Mouse (Mus musculus) liver, adult 2 months (tissue): ENCODE results near the gene Hspb8.

ENCODE experiments used
- CTCF ChIP-seq: fragments of 200-500 bp; IDR thresholded peaks from 2 replicates; pipeline ENCODE4 v1.5.1; 2011; ENCODE audit warnings: low read depth, low read length, control low read depth
- POLR2A ChIP-seq: fragments of 200-500 bp; IDR thresholded peaks from 2 replicates; pipeline ENCODE4 v1.6.1; 2011; ENCODE audit warnings: low read length, control low read depth; ENCODE audit not compliant: insufficient read depth; ENCODE audit errors: extremely low read depth

DNA sequence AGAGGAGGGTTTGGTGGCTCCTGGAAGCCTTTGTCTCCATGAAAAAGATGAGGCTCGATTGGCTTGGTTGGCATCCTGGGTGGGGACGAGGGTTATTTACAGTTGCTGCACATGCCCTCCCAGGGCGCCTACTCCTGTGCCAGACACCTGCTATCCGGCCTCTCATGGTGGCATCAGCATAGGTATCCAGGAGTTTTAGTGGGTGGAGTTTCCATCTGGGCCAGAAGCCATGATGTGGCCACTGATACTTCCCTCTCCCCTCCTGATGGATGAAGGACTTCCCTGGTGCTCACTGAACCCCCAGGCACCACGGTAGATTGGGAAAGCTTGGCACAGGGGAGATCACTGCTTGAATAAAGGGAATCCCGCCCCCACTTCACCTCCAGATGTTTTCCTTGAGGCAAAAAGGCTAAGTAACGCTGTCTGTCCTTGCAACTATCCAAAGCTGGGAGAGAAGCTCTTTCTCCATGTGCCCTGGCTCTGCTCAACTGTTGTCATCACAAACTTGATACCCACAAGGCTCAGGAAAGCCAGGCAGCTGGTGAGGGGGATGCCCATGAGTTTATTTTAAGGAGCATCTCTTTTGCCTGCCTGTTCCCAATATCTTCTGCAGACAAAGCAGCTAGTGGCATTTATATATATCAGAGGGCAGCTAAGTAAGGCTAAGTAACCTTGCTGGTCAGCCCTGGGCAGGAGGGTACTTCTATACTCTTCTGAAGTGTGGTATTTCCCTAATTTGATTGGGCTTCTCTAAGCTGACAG lies 20.2 kb upstream of the Hspb8 start:
- TF ChIP-seq CTCF: no peak
- no peak for TF ChIP-seq POLR2A
